Mouse (Mus musculus): ENCODE measurements around the gene Aloxe3.

Aloxe3 gene

DNA sequence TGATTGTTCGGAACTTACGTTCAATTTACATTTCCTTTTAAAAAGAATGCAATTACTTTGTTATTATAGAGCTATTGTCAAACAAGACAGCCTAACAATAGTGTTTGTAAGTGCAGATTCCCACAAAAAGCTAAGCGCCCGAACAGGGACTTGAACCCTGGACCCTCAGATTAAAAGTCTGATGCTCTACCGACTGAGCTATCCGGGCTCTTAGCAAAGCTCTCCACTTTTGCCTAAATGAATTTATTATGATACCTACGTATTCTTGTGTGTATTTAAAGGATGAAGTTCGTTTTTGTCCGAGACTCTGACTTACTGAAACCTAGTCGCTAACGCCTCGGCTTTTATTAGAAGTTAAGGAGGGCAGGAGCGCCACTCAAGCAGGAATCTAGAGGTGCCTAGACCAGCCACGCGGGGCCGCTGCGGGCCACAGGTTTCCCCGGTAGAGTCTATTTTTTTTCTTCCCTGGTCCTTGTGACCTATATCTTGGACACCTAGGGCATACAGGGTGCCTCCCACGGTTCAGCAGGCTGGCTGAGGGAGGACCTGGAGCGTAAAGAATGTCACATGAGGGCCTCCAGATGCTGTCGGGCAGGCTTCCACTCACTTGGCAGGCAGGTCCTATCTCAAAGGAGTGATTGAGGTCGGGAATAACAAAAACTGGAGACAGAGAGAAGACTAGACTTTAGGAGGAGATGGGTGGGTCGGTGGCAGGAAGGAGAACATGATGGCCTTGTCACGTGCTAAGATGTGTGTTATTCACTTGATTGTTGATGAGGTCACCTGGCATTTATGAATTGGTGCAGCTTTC is 450 bp upstream of the Aloxe3 start:
- peak; percentile 79 for DNase-seq (ENCODE audit: low spot score)

DNA sequence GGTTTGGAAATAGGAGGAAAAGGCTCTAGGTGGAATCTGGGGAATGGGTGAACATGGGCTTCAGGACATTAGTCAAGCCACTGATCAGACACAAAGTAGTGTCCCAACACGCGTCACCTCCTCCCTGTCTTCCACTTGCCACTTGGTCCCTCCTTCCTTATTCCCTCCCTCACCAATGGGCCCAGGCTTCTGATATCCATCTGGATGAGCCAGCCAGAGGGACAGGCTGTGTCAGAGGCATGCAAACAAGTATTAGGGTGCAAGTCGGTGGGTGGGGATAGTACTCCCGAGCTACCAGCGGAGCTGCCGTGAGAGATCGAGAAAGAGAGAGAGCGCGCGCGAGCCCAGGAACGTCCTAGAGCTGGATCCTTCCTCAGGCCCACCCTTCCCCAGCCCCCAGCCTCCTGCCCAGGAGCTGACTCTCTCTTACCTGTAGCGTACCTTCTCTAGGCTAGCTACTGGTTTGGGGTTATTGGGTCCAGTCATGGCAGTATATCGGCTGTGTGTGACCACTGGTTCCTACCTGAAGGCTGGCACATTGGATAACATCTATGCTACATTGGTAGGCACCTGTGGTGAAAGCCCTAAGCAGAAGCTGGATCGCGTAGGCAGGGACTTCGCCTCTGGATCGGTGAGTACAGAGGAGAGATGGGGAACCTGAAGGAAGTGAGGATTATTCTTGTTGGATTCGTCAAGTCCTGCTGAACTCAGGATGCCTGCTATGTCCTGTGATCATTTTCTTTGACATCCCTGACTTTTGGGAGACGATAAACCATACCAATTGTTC is 416 bp downstream of the Aloxe3 start:
- DNase-seq (ENCODE audit: low spot score): no peak

- no peak for DNase-seq (ENCODE audit: low spot score)
Measured at GRCm38 (mm10) chr11:69126706-69127095, 1.0 kb downstream of the Aloxe3 start.

DNA sequence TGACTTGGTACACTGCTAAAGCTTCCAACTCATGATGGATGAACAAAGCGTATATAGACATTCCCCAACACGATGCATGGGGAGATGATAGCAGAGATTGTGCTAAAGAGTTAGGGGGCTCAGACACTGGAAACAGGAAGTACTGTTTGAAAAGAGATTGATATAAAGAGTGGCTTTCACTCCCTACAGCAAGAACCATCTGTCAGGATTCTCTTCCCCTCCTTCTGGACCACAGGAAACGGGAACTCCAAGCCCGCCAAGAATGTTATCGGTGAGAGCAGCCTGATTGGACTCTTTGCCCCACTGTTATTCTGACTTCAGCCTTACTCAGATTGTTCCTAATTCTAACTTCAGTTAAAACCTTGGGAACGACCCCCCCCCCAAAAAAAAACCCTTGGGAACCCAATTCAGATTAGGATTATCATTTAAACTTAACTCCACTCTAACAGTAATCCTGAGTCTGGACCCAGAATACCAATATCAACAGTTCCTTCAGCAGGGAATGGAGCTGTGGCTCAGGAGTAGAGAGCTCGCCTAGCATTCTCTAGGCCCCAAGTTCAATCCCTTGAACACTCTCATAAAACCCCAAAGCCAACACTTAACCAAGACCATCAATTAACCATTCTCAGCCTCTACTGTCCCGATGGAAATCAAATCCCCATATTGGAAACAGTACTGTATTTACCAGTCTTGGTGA is 2.9 kb downstream of the Aloxe3 start:
- no peak for DNase-seq (ENCODE audit: low spot score)

DNA sequence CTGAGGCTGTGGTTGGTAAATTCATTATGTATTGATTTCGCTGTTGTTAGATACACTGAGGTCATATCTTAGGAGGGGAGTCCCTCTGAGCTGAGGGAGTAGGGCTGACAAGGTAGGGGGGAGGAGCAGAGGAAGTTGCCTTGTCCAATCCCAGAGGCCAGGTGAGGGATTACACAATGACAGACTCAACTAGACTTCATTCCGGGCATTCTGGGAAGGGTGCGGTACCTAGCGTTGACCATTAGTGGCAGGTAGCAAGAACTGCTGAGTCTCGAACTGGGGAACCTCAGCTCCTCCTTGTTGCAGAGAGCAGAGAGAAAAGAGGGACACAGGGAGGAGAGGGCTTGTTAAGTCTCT is 7.8 kb downstream of the Aloxe3 start:
- DNase-seq (ENCODE audit: low spot score): no peak

DNA sequence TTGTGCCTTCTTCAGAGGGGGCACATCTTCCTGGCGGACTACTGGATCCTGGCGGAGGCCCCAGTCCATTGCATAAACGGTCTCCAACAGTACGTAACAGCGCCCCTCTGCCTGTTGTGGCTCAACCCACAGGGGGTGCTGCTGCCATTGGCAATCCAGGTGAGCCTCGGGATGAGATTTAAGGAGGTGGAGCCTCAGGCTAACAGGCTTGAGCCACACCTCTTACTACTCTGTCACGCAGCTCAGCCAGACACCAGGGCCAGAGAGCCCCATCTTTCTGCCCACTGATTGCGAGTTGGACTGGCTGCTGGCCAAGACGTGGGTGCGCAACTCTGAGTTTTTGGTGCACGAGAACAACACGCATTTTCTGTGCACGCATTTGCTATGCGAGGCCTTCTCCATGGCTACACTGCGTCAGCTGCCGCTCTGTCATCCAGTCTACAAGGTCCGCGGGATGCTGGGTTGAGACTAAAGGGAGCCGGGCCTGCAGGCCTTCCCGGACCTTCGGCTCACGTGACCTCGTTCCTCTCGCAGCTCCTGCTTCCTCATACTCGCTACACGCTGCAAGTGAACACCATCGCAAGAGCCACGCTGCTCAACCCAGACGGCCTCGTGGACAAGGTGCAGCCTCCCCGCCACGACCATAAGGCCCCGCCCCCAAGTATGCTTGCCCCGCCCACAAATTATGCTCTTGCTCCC is 8.4 kb downstream of the Aloxe3 start:
- DNase-seq (ENCODE audit: low spot score): peak; percentile 59

GRCm38 (mm10) chr11:69134622-69134968 is 8.9 kb downstream of the Aloxe3 start:
- no peak for DNase-seq (ENCODE audit: low spot score)

- no peak for DNase-seq (ENCODE audit: low spot score)
Measured at GRCm38 (mm10) chr11:69135361-69135760, 9.7 kb downstream of the Aloxe3 start.

DNA sequence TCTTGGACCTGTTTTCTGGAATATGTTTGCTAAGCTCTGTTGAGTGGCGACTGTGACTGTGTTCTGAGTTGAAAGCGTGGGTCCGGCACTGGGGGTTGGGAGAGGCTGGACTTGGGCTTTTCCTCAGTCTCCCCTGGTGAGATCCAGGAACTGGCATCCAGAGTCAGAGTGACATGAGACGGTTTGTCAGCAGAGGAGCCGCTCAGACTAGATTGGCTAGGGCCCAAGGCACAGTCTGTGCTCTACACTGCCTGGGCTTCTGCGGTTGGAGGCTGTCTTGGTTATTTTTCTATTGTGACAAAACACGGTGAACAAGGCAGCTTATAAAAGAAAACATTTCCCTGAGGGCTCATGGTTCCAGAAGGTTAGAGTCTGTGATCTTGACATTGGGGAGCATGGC is 21.9 kb downstream of the Aloxe3 start:
- peak; percentile 39 for DNase-seq (ENCODE audit: low spot score)

DNA sequence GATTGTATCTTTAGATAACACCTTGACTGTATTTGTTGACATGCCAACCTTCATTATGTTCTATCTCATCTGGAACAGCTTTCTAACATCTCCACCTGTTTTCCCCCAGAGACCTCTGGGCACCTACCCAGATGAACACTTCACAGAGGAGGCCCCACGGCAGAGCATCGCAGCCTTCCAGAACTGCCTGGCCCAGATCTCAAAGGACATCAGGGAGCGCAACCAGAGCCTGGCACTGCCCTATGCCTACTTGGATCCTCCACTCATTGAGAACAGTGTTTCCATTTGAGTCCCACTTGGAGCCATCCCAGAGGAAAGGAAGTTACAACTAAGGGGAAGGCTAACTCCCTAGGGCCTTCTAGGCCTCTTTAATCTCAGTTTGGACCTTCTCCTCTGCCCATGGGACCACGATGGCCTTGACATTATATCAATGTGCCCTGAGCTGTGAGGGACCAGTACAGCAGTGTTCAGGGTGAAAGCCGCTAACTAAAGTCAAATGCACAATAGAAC is 22.8 kb downstream of the Aloxe3 start:
- no peak for DNase-seq (ENCODE audit: low spot score)

GRCm38 (mm10) chr11:69149728-69150127 is 24.0 kb downstream of the Aloxe3 start:
- no peak for DNase-seq (ENCODE audit: low spot score)

DNA sequence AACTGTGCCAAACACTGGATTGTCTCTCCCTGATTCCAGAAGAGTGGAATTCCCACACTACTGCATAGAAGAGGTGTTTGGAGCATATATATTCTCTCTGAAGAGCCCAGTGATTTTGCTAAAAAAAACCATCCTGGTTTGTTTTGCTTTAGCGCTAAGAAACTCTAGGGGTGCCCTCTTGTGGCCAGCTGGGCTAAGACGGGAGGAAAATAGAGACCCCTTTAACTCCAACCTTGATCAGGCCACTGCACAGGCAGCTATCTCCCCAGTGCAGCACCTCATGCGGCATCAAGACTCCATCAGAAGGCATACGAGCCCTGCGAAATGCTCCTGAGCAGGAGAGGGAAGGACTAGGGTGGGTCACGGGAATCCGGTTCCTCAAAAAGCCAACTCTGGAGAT is 24.7 kb downstream of the Aloxe3 start:
- peak; percentile 71 for DNase-seq (ENCODE audit: low spot score)

- DNase-seq (ENCODE audit: low spot score): no peak
Measured at GRCm38 (mm10) chr11:69151004-69151403, 25.3 kb downstream of the Aloxe3 start.

DNA sequence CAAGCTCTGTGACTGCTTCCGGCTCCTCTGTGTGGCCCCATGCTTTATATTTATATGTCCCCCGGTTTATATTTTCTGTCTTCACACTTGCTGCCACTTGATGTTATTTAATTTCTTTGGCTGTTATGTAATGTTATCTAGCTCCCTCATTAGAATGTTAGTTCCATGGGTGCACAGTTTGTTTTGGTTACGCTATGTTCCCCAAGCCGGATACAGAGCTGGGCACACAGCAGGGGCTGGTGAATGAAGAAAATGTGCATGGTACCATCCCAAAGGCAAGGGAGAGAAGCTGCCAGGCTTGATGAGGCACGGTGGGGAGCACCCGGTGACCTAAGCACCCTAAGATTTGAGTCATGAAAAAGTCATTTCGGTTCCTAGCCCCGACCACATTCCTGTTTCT is 28.1 kb downstream of the Aloxe3 start:
- no peak for DNase-seq (ENCODE audit: low spot score)

DNA sequence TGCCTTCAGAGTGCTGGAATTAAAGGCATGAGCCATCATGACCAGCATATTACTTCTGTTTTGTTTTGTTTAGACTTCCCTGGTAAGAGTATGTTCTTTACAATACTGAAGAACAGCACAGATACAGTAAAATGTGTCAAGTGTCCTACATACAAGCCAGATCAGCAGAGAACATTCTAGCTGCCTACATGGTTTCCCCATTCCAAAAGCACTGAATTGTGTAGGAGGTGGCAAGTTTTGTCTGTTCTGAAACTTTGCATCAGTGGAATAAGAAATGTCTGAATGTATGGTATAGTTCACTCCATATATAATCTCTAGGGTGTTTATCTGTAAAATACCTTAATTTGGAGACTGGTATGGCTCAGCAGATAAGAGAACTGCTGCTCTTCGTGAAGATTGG is 29.7 kb downstream of the Aloxe3 start:
- DNase-seq (ENCODE audit: low spot score): no peak

- peak; percentile 35 for DNase-seq (ENCODE audit: low spot score)
Measured at GRCm38 (mm10) chr11:69156800-69157199, 31.1 kb downstream of the Aloxe3 start, which contains the start of gene Alox12b. Alox12b (plus strand) TSS chr11:69156989.

DNA sequence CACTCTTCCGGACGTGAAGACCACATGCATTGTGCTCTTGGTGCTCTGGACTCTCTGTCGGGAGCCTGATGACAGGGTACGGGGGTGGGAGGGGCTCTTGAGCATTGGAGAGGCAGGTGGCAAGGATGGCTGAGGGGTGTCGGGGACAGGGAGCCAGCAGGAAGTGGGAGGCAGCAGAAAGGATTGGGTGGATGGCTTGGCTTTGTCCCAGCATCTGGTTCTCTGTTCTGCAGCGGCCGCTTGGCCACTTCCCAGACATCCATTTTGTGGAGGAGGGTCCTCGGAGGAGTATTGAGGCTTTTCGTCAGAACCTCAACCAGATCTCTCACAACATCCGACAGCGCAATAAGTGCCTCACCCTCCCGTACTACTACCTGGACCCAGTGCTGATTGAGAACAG is 43.6 kb downstream of the Aloxe3 start:
- DNase-seq (ENCODE audit: low spot score): no peak

DNA sequence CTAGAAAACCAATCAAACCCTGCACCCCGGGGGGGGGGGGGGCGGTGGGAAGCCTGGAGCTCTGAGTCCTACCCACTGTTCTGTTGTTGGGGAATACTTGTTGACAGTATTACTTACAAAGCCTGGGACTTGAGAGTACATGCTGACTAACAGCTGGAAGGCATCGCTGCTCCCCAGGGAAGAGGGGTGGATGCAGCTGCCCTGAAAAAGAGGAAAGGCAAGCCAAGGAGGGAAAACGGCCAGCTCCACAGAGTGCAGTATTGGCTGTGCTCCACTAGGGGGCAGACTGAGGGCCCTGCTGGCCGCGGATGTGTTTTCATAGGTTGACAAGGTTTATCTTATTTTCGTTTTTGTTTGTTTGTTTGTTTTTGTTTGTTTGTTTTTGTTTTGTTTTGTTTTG is 45.9 kb downstream of the Aloxe3 start:
- peak; percentile 70 for DNase-seq (ENCODE audit: low spot score)

DNA sequence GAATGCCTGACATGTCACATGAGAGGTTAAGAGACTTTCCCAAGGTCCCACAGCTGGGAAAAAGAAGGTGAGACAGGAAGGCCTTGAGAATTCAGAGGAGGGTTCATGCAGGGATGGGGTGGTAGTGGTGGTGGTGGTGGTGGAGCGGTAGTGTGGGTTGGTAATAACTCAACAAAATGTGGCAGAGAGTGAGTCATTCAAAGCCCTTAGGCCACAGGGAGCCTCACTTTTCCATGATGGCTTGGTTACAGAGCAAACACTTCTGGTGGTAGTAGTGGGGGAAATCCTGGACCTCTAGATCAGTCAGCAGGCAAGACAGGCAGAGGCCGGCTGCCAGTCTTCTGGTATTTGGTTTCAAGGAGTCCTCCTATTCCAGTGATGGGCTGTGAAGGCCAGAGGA is 46.9 kb downstream of the Aloxe3 start:
- no peak for DNase-seq (ENCODE audit: low spot score)

GRCm38 (mm10) chr11:69174722-69175121 is 49.0 kb downstream of the Aloxe3 start:
- no peak for DNase-seq (ENCODE audit: low spot score)

DNA sequence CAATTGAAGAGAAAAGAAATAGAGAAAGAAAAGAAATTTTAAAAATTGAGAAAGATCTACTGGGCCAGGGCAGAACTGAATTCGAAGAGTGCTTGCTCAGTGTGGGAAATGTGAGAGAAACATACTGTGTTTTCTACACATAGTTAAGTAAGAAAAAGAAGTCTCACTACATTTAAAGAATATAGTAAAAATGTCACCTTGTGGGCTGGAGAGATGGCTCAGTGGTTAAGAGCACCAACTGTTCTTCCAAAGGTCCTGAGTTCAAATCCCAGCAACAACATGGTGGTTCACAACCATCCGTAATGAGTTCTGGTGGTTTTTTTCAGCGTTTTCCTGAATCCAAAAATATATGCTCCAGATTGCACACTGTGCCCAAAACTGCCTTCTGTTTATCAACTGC is 52.8 kb downstream of the Aloxe3 start:
- no peak for DNase-seq (ENCODE audit: low spot score)

DNA sequence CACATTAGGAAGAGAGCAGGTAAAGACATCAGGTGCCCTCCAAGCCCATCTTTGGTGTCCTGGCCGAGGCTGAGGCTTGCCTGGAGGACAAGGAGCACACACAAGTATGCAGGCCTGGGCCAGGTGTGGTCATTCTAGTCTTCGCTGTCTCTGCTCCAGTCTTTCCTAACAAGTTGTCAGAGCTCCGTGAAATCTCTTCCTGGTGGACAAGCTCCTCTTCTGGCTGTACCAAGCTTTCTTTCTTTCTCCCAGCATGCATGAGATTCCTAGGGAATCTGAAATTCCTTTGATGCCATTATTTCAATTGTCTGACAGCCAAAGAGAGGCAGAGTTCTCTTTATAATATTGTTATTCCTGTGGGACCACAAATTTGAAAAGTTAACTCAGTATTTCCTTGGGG is 53.8 kb downstream of the Aloxe3 start:
- no peak for DNase-seq (ENCODE audit: low spot score)

All from ovary, postnatal 36 days (tissue).